Mouse (Mus musculus) neural tube, embryonic 15.5 days (tissue): ENCODE measurements around the gene Akap6. TPM values are rescaled to one million over a fixed set of nuclear protein-coding genes. Genes with fewer than 3 reads are reported as not detected.

Source experiments
- ATAC-seq: fragments of 200-750 bp; cut with Nextera tagmentation; 2 replicates; pipeline ENCODE4 v1.8.0; 2017; ENCODE audit warnings: mild to moderate bottlenecking, moderate TSS enrichment, moderate library complexity; ENCODE audit not compliant: low FRiP score
- H3K27ac ChIP-seq: fragments of 300-500 bp; sonication (generic); replicated peaks from 2 replicates; pipeline ENCODE4 v1.5.1; 2015; ENCODE audit warnings: mild to moderate bottlenecking, inconsistent platforms
- H3K27me3 ChIP-seq: fragments of 300-500 bp; sonication (generic); replicated peaks from 2 replicates; pipeline ENCODE4 v1.6.1; 2015; ENCODE audit warnings: inconsistent platforms
- H3K36me3 ChIP-seq: fragments of 300-500 bp; sonication (generic); 2 replicates; pipeline ENCODE4 v1.6.1; 2015; ENCODE audit warnings: inconsistent platforms
- H3K4me1 ChIP-seq: fragments of 300-500 bp; sonication (generic); 2 replicates; pipeline ENCODE4 v1.6.1; 2015; ENCODE audit warnings: inconsistent platforms
- H3K4me2 ChIP-seq: fragments of 300-500 bp; sonication (generic); 2 replicates; pipeline ENCODE4 v1.6.1; 2015; ENCODE audit warnings: inconsistent platforms, mild to moderate bottlenecking, moderate library complexity
- H3K4me3 ChIP-seq: fragments of 300-500 bp; sonication (generic); replicated peaks from 2 replicates; pipeline ENCODE4 v1.5.1; 2015; ENCODE audit warnings: mild to moderate bottlenecking, inconsistent platforms
- H3K9ac ChIP-seq: fragments of 300-500 bp; sonication (generic); replicated peaks from 2 replicates; pipeline ENCODE4 v1.6.1; 2015; ENCODE audit warnings: mild to moderate bottlenecking, inconsistent platforms
- H3K9me3 ChIP-seq: fragments of 300-500 bp; sonication (generic); replicated peaks from 2 replicates; pipeline ENCODE4 v1.6.1; 2016; ENCODE audit warnings: inconsistent platforms
- WGBS: fragments of 180-500 bp; shearing (Covaris S2); methylation state at CpG from one replicate; pipeline ENCODE4 v1.1.7; 2015; ENCODE audit warnings: mixed read lengths; 5-methylcytosine and 5-hydroxymethylcytosine counted together
- polyA plus RNA-seq: library from polyadenylated mRNA; unstranded; fragments of >200 nt; fragmentation: Nextera tagmentation; extraction: Ambion mirVana; gene quantifications from 2 replicates; pipeline ENCODE4 v1.2.1, GENCODE M21; 2015

Akap6 gene
- polyA plus RNA-seq, 1 experiment from 2014 or later: 24.4 TPM

DNA sequence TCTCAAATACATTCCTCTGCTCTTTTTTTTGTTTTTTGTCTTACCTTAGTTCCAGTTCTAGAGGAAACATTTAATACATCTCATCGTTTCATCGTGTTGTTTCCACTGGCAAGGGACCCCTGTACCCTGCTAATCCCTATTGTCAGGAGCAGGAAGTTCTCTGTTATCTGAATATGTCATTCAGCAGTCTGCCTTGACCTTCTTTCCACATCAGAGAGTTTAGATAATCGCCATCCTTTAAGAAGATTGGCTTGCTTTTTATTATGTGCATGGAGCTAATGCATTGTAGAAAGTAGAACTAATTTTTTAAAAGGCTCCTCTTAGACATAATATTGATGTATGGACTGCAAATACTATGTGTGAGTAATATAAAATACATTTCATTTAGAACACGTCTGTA, 58.7 kb downstream of the Akap6 start:
- H3K4me2 ChIP-seq: no peak overlapping the region
- H3K27me3 ChIP-seq: no peaks in the 10 kb centered on the region
- H3K36me3 ChIP-seq: no peaks in the 10 kb centered on the region
- H3K27ac ChIP-seq: no peak overlapping the region
- H3K9ac ChIP-seq: no peak overlapping the region
- no peak for ATAC-seq
- H3K9me3 ChIP-seq: no peaks in the 10 kb centered on the region
- peaks cover 10% of the 10 kb centered on the region for H3K4me1 ChIP-seq
- 19% methylated on average over 4 of the region's 4 CpGs for WGBS
- no peak overlapping the region for H3K4me3 ChIP-seq

DNA sequence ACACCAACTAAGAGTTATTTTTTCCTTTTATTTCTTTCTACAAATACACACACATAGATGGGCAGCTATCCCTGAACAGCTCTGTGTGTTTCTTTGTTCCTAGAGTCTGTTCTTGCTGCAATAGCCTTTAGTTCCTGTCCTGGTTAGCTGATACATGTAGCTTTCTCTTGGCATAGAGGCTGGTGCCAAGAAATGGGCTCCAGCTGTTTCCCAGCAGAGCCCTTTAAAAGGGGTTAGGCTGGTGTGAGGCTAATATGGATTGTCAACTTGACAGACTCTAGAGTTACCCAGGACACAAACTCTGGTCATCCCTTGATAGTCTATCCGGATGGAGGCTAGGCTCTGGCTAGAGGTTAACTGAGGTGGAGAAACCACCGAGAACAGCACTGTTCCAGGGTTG, 64.9 kb downstream of the Akap6 start:
- H3K4me3 ChIP-seq: no peak overlapping the region
- no peak overlapping the region for H3K4me2 ChIP-seq
- no peak for ATAC-seq
- H3K36me3 ChIP-seq: no peaks in the 10 kb centered on the region
- H3K9ac ChIP-seq: no peak overlapping the region
- 95% methylated on average over 2 of the region's 2 CpGs for WGBS
- no peaks in the 10 kb centered on the region for H3K27me3 ChIP-seq
- H3K9me3 ChIP-seq: no peaks in the 10 kb centered on the region
- no peak overlapping the region for H3K27ac ChIP-seq
- peaks cover 8% of the 10 kb centered on the region; the same call in 1 of the 2 replicates for H3K4me1 ChIP-seq

DNA sequence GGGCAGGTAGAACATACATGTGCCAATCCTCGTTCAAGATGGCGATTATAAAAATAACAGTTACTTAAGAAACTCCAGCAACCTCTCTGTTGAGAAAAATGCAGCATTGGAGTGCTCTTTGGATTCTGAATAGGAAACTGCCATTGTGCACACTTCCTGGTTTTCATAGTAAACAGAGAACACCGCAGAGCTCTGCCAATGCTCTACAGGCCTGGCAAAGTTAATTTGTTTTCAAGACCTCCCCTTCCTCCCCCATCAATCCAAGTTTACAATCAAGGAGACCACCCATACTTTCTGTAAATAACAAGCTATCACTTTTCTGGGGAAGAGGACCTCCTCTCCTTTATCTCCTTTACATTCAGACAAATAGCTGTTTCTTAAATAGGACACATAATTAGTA, 65.6 kb downstream of the Akap6 start:
- no peaks in the 10 kb centered on the region for H3K36me3 ChIP-seq
- ATAC-seq: no peak
- H3K27ac ChIP-seq: no peak overlapping the region
- no peak overlapping the region for H3K9ac ChIP-seq
- H3K4me2 ChIP-seq: no peak overlapping the region
- peaks cover 13% of the 10 kb centered on the region; the same call in 1 of the 2 replicates for H3K4me1 ChIP-seq
- 69% methylated on average over 3 of the region's 3 CpGs for WGBS
- H3K9me3 ChIP-seq: no peaks in the 10 kb centered on the region
- no peak overlapping the region for H3K4me3 ChIP-seq
- H3K27me3 ChIP-seq: no peaks in the 10 kb centered on the region

DNA sequence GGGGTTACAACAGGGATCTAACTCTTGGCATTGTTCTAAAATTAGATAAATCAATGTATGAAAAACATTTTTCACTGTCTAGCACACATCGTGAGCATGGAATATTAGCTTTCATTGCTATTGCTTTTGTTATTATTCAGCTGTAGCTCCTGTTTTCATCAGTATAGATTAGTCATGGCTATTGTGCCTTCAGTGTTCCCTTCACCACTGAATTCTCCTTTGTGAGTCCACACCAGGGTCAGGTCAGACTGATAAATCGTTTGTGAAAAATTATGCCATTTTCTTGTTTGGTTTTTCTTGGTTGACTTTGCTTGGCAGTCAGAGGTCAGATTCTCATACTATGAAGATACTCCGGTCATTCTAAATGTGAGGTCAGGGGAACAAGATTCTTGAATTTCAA, 70.4 kb downstream of the Akap6 start:
- no peak overlapping the region for H3K4me2 ChIP-seq
- H3K9me3 ChIP-seq: no peaks in the 10 kb centered on the region
- H3K36me3 ChIP-seq: no peaks in the 10 kb centered on the region
- no peaks in the 10 kb centered on the region for H3K27me3 ChIP-seq
- H3K4me3 ChIP-seq: no peak overlapping the region
- WGBS: 21% methylated on average over 3 of the region's 3 CpGs
- H3K4me1 ChIP-seq: peaks cover 45% of the 10 kb centered on the region
- no peak overlapping the region for H3K9ac ChIP-seq
- no peak overlapping the region for H3K27ac ChIP-seq
- ATAC-seq: no peak

DNA sequence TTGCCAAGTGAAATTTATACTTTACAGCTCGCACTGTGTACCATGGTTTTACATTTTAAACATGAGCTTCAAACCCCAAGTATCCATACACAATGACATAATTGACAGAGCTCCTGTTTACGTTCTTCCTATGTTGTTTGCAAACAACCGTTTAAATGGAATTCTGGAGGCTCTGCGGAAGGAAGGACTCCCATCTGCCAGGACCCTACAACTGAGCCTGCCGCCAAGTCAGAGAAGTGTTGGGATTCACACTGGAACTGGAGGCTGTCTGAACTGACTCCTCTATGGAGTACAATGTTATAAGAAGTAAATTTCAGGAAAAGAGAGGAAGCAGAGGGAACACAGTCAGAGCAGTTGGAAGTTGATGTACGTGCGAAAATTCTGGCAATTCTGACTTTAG, 72.7 kb downstream of the Akap6 start:
- Histone ChIP-seq H3K4me2 (no peak overlapping the region), H3K36me3 (no peaks in the 10 kb centered on the region), H3K27ac (peak overlapping the region; percentile 54), H3K9ac (no peak overlapping the region), H3K27me3 (no peaks in the 10 kb centered on the region), H3K9me3 (no peaks in the 10 kb centered on the region), H3K4me3 (no peak overlapping the region), H3K4me1 (peaks cover 49% of the 10 kb centered on the region)
- no peak for ATAC-seq
- 52% methylated on average over 7 of the region's 7 CpGs for WGBS

DNA sequence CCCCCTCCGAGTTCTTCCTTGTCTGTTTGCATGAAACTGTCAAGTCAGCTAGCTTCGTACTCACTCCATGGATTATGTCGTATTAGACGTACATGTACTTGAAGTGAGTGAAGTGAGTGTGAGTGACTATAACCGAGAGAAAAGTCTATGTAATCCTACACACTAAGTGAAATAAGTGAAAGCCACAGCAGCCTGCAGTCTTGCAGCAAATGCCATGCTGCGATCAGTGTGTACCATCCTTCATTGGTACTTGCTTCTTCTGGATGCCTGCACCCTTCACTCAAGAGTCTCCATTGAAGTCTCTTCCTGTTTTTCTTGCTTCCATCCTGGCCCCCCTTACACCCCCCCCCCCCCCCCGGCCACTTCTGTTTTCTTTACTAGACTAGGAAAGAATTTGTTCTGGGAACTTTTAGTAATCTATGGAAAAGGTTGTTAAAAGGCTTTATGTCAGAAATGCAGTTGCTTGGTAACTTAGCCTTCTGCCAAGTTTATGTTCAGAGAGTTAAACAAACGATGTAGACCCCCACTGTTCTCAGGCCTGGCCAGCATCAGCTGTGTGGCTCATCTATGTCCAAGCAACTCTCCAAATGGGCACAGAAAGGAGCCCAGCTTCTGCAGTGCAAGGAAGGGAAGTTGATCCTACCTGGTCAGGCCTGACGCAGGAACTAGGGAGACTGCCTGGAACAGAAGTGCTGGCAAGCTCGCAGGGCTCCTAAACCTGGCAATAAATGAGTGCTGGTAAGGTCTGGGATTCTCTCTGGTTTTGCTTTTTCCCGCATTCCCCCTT, 73.5 kb downstream of the Akap6 start:
- WGBS: 37% methylated on average over 10 of the region's 11 CpGs
- Histone ChIP-seq H3K4me3 (peak overlapping the region; percentile 8), H3K36me3 (no peaks in the 10 kb centered on the region), H3K9ac (no peak overlapping the region), H3K4me2 (peak overlapping the region; percentile 34), H3K27ac (peak overlapping the region; percentile 77), H3K27me3 (no peaks in the 10 kb centered on the region), H3K9me3 (no peaks in the 10 kb centered on the region), H3K4me1 (peaks cover 49% of the 10 kb centered on the region)
- peak; percentile 62; the same call in 1 of the 2 replicates for ATAC-seq

DNA sequence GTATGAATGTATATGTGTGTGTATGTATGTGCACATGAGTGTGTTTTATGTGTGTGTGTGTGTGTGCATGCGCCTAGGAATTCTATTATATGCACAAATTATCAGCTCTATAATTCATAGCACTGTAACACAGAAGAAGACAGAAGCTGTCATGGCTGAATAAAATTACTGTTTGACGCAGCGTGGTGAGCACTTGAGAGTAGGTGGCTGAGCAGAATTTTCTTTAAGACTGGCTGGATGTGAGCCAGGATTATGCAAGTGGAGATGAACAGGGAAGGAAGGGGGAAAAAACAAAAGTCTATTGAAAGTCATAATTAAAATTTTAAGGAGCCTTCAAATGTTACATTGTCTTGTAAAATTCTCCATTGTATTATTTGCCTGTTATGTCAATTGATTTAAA, 74.7 kb downstream of the Akap6 start:
- WGBS: 21% methylated on average over 3 of the region's 3 CpGs
- H3K4me3 ChIP-seq: peak overlapping the region; percentile 8; the same call in 1 of the 2 replicates
- H3K27me3 ChIP-seq: no peaks in the 10 kb centered on the region
- H3K36me3 ChIP-seq: no peaks in the 10 kb centered on the region
- H3K27ac ChIP-seq: peak overlapping the region; percentile 77
- no peaks in the 10 kb centered on the region for H3K9me3 ChIP-seq
- ATAC-seq: peak; percentile 9; the same call in 1 of the 2 replicates
- no peak overlapping the region for H3K9ac ChIP-seq
- H3K4me2 ChIP-seq: peak overlapping the region; percentile 34; the same call in 1 of the 2 replicates
- peaks cover 47% of the 10 kb centered on the region for H3K4me1 ChIP-seq

DNA sequence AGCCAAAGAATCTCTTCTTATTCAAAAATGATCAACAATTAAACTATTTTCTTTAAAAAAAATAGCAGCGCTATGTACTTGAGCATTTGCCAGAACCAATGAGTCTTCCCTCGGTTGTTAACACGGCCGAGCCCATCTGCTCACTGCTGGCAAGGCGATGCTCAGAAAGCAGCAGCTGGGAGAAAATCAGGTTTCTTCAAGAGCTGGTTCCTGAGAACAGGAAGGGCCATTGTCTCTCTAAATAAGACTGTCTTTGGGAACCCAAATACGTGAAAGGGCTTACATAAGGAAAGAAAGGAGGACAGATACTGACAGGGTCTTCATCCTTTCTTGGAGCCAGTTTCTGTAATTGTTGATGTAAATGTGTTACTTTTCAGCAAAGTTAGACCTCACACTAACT, 75.2 kb downstream of the Akap6 start:
- H3K36me3 ChIP-seq: no peaks in the 10 kb centered on the region
- H3K27ac ChIP-seq: peak overlapping the region; percentile 74
- H3K4me1 ChIP-seq: peaks cover 45% of the 10 kb centered on the region
- ATAC-seq: peak; percentile 26; the same call in 1 of the 2 replicates
- no peaks in the 10 kb centered on the region for H3K27me3 ChIP-seq
- WGBS: 7% methylated on average over 6 of the region's 6 CpGs
- H3K9me3 ChIP-seq: no peaks in the 10 kb centered on the region
- 0 out of 2 replicates have a peak overlapping the region, but pooled peaks have one; percentile 4 for H3K4me3 ChIP-seq
- no peak overlapping the region for H3K9ac ChIP-seq
- H3K4me2 ChIP-seq: 0 out of 2 replicates have a peak overlapping the region, but pooled peaks have one; percentile 1

DNA sequence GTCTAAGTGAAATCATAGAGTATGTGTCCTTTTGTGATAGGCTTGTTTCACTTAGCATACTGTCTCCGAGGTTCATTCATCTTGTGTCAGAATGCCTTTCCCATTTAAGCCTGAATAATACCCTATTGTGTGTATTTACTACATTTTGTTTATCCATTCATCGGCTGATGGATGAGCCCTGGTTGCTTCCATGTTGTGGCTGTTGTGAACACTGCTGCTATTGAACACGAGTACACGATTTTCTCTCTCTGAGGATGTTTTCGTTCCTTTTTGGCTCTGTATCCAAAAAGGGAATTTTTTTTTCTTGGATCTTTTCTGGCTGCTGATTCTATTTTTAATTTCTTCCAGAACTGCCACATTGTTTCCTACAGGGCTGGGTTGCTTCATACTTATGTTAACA, 81.0 kb downstream of the Akap6 start:
- Histone ChIP-seq H3K36me3 (no peaks in the 10 kb centered on the region), H3K4me2 (no peak overlapping the region), H3K9me3 (no peaks in the 10 kb centered on the region), H3K4me3 (no peak overlapping the region), H3K27me3 (no peaks in the 10 kb centered on the region), H3K27ac (0 out of 2 replicates have a peak overlapping the region, but pooled peaks have one; percentile 37), H3K9ac (no peak overlapping the region), H3K4me1 (peaks cover 17% of the 10 kb centered on the region)
- ATAC-seq: no peak
- 14% methylated on average over 5 of the region's 5 CpGs for WGBS

DNA sequence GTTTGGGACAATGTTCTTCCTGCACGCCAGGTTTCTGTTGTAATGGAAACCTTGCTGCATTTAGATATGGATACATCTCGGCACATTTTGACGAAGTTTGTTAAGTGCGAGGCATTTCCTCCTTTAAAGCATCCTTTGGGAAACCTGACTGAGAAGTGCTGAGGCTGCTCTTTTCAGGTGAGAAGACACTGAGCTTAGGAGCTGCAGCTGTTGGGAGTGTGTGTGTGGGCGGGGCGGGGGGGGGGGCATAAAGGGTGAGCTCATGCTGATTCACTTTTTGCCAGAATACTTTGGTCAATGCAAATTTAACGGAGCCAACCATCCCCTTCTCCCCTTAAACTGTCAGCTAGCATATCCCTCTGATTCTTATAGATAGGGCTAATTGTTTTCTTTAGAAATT, 81.9 kb downstream of the Akap6 start:
- Histone ChIP-seq H3K27ac (no peak overlapping the region), H3K4me2 (no peak overlapping the region), H3K9ac (no peak overlapping the region), H3K4me3 (no peak overlapping the region), H3K27me3 (no peaks in the 10 kb centered on the region), H3K9me3 (no peaks in the 10 kb centered on the region), H3K4me1 (peaks cover 17% of the 10 kb centered on the region), H3K36me3 (no peaks in the 10 kb centered on the region)
- ATAC-seq: no peak
- WGBS: 60% methylated on average over 7 of the region's 7 CpGs

DNA sequence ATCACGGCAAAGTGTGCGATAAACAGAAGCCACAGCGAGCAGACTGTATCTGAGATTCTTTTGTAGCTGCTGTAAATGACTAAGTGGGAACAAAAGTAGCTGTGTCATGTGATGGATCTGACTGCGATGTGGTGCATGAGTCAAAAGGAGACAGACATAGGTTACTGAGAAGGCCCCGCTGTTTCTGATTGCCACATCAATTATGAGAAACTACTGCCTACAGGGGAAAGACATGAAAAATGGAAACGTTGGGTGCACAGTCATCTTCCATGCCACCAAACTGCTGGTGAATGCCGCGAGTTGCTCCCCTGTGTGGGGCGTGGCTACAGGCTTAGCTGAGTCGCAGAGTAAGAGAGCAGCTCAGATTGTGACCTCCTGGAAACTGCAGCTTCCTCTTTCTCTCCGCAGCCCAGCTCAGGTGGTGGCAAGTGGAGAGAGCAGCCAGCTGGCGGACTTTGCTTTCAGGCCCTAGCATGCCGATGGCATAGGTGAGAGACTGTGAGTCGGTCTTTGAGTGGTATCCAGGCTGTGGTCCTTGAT, 83.8 kb downstream of the Akap6 start:
- Histone ChIP-seq H3K9me3 (no peaks in the 10 kb centered on the region), H3K9ac (0 out of 2 replicates have a peak overlapping the region, but pooled peaks have one; percentile 17), H3K27ac (peak overlapping the region; percentile 41; the same call in 1 of the 2 replicates), H3K4me2 (peak overlapping the region; percentile 50), H3K4me3 (peak overlapping the region; percentile 18), H3K4me1 (peaks cover 13% of the 10 kb centered on the region), H3K27me3 (no peaks in the 10 kb centered on the region), H3K36me3 (no peaks in the 10 kb centered on the region)
- 8% methylated on average over 14 of the region's 14 CpGs for WGBS
- peak; percentile 57; the same call in 1 of the 2 replicates for ATAC-seq

DNA sequence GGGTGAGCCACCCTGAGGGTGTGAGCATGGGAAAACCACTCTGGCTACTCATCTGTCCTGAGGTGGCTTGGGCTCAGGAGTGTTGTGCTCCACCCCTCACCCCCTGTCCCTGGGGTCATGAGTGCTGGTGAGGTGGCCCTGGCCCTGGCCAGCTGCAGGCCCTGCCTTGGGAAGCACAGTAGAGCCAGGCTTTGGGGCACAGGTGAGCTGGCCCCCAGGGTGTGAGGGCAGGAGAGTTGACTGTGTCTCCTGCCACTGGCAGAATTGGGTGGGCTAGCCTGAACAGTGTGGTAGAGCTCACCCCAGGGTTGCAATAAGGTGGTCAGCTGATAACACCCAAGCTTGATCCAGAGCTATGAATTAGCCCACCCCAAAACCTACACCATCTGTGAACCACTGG, 86.0 kb downstream of the Akap6 start:
- Histone ChIP-seq H3K27me3 (no peaks in the 10 kb centered on the region), H3K4me3 (no peak overlapping the region), H3K9ac (no peak overlapping the region), H3K4me2 (no peak overlapping the region), H3K36me3 (no peaks in the 10 kb centered on the region), H3K4me1 (peaks cover 34% of the 10 kb centered on the region), H3K9me3 (no peaks in the 10 kb centered on the region), H3K27ac (no peak overlapping the region)
- no peak for ATAC-seq
